Mouse (Mus musculus): ENCODE measurements at regions not wholly inside any gene's neighbourhood (a gene's known extent, or its start where the extent isn't known, plus 50 kb on each side); places are given as distances from the start of the nearest gene placed in this dataset.

DNA sequence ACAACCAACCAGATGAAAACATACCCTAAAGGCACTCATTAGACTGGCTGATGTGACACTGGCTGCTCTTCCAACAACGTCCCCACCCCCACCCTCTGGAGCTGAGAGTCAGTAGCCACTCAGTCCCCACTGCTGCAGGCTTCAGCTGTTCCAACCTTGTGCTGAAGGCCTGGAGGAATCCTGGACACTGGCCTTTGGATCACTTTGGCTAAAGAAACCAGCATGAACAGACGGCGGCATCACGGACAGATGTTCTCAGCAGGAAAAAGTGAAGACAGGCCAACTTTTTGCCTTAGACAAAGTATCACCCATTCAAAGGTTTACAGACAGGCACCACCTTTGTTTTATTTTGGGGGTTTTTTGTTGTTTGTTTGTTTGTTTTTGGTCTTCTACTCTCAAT is 125.8 kb upstream of the Mgat5 start:
- no peak for ATAC-seq (ENCODE audit: insufficient number of reproducible peaks, insufficient read depth, low FRiP score, low TSS enrichment, low read depth)
- H3K27ac ChIP-seq: no peak overlapping the region
- no peak overlapping the region for H3K4me3 ChIP-seq (replicated peaks)
- H3K9me3 ChIP-seq: 0 out of 2 replicates have a peak, but pooled peaks cover 6% of the 10 kb centered on the region
- 64% methylated on average over 4 of the region's 4 CpGs for WGBS
- H3K4me1 ChIP-seq (replicated peaks): no peaks in the 10 kb centered on the region
- H3K4me2 ChIP-seq: no peak overlapping the region
- H3K9ac ChIP-seq (replicated peaks): no peak overlapping the region
- no peaks in the 10 kb centered on the region for H3K27me3 ChIP-seq
- H3K36me3 ChIP-seq: no peaks in the 10 kb centered on the region

DNA sequence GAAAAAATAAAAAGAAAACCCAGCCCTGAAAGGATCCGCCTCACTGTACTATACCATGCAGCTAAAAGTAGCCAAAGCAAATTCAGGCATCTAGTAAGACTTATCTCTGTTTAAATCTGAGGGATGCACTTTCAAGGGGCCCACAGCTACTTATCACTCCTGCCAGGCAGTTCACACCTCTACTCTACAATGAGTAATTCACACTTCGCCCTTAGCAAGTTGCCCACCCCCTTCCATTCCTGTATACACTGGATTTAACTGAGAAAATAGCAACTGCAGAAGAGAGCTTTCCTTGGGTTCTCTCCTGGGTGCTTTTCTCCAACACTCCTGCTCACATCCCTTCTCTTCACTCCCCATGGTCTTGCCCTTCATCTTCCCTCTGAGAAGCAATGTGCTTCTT is 142.4 kb upstream of the Mgat5 start:
- H3K27ac ChIP-seq: no peak overlapping the region
- 73% methylated on average over 2 of the region's 2 CpGs for WGBS
- no peak overlapping the region for H3K4me2 ChIP-seq
- no peaks in the 10 kb centered on the region for H3K9me3 ChIP-seq
- H3K27me3 ChIP-seq: no peaks in the 10 kb centered on the region
- no peak overlapping the region for H3K4me3 ChIP-seq (replicated peaks)
- ATAC-seq (ENCODE audit: insufficient number of reproducible peaks, insufficient read depth, low FRiP score, low TSS enrichment, low read depth): no peak
- no peaks in the 10 kb centered on the region for H3K36me3 ChIP-seq
- H3K9ac ChIP-seq (replicated peaks): no peak overlapping the region
- no peaks in the 10 kb centered on the region for H3K4me1 ChIP-seq (replicated peaks)

DNA sequence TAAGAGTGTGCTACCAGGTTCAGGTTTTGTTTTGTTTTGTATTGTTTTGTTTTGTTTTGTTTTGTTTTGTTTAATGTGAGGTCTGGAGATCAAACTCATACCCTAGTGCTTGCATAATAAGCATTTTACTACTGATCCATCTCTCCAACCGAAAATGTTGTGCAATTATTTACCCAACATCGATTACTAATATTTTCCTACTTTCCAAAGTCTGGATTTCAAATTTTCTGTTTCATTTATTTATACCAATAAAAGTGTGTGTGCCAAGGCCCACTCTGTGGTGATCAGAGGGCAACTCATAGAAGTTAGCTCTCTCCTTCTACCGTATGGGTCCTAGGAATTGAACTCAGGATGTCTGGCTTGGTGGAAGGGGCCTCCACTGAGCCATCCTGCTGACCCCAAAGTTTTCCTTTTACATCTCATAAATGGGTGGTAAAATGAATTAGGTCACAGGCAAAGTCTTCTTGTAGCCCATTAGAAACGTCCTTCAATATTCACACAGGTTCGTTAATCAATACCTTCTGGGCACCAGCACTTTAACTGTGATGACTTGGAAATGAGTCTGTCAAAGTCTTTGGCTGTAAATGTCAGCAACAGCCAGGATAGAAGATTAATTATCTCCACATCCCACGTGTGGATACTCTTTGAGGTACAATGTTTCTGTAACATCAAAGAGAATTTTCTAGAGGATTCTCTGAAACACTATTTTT is 158.9 kb upstream of the Mgat5 start:
- Histone ChIP-seq H3K36me3 (no peaks in the 10 kb centered on the region), H3K9ac (replicated peaks) (no peak overlapping the region), H3K27me3 (no peaks in the 10 kb centered on the region), H3K9me3 (no peaks in the 10 kb centered on the region), H3K27ac (no peak overlapping the region), H3K4me1 (replicated peaks) (no peaks in the 10 kb centered on the region), H3K4me3 (replicated peaks) (no peak overlapping the region), H3K4me2 (no peak overlapping the region)
- no peak for ATAC-seq (ENCODE audit: insufficient number of reproducible peaks, insufficient read depth, low FRiP score, low TSS enrichment, low read depth)
- 53% methylated on average over 6 of the region's 6 CpGs for WGBS

DNA sequence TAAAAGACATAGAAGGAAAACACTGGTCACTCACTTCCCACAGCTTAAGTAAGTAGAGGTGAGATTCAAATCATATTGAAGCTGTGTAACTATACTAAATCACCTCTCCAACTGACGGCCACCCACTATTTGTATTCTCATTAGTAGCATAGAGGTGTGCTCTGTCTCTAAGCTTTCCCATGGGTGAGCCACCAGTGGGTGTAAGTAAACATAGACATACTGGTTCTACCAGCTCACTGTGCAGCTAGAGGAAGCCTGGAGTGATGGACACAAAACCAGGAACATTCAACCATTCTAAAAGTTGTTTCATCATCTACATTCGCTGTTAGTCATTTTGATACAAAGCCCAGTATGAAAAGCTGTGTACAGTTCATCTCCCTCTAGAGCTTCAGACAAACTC is 170.1 kb upstream of the Mgat5 start:
- Histone ChIP-seq H3K4me2 (no peak overlapping the region), H3K9me3 (peaks cover 2% of the 10 kb centered on the region; the same call in 1 of the 2 replicates), H3K27me3 (no peaks in the 10 kb centered on the region), H3K27ac (no peak overlapping the region), H3K4me1 (replicated peaks) (peaks cover 6% of the 10 kb centered on the region; the same call in 1 of the 2 replicates), H3K9ac (replicated peaks) (no peak overlapping the region), H3K36me3 (no peaks in the 10 kb centered on the region), H3K4me3 (replicated peaks) (no peak overlapping the region)
- 87% methylated on average over 2 of the region's 2 CpGs for WGBS
- ATAC-seq (ENCODE audit: insufficient number of reproducible peaks, insufficient read depth, low FRiP score, low TSS enrichment, low read depth): no peak

DNA sequence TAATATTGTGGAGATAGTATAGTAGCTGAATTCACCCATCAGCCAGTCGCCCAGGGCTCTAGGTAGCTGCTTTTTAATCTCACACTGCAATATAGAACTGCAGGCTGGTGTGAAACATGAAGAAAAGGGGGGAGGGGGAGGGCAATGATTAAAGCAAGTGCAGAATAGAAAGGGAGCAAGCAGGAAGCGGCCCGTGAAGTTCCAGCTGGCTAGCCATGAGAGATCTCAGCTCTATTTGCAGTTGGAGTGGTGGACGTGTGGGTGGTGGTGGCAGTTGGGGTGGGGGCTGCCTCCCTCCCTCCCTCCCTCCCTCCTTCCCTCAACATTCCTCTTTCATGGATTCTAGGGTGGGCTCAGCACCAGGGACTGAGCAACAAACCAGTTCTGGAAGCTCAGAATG is 173.3 kb upstream of the Mgat5 start:
- no peaks in the 10 kb centered on the region for H3K27me3 ChIP-seq
- H3K36me3 ChIP-seq: no peaks in the 10 kb centered on the region
- ATAC-seq (ENCODE audit: insufficient number of reproducible peaks, insufficient read depth, low FRiP score, low TSS enrichment, low read depth): no peak
- H3K4me2 ChIP-seq: no peak overlapping the region
- no peak overlapping the region for H3K27ac ChIP-seq
- H3K4me3 ChIP-seq (replicated peaks): no peak overlapping the region
- H3K9me3 ChIP-seq: no peaks in the 10 kb centered on the region
- no peak overlapping the region for H3K9ac ChIP-seq (replicated peaks)
- H3K4me1 ChIP-seq (replicated peaks): peaks cover 6% of the 10 kb centered on the region; the same call in 1 of the 2 replicates
- WGBS: 31% methylated on average over 4 of the region's 4 CpGs

DNA sequence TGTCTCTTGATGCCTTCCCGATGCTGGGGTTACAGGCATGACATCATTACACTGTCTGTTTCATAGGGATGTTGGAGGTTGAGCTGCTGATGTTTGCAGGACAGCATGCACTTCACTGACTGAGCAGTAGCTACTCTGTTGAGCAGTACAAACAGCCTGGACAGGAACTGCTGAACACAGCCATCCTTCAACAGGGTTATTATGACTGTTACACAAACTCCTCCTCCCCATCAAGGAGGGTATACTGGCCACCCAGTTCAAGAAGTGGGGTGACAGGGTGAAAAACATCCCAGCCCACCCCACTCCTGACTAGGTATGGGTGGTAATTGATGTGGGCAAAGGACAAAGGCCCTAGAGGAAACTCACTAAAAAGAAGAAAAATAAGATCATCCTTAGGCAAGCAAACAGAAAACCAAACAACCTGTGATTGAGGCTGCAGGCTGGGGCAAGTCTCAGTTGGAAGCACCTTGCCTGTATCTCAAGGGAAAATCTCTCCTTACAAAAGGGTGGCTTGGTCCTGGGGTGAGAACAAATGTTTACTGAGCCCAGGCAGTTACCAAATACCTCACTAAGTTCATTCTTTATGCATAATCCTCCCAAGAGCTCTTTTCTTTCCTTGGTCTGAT is 175.8 kb upstream of the Mgat5 start:
- Histone ChIP-seq H3K9ac (replicated peaks) (no peak overlapping the region), H3K27ac (no peak overlapping the region), H3K4me2 (no peak overlapping the region), H3K4me3 (replicated peaks) (no peak overlapping the region), H3K4me1 (replicated peaks) (peaks cover 6% of the 10 kb centered on the region; the same call in 1 of the 2 replicates), H3K9me3 (no peaks in the 10 kb centered on the region), H3K36me3 (no peaks in the 10 kb centered on the region), H3K27me3 (no peaks in the 10 kb centered on the region)
- WGBS: 66% methylated on average over 1 of the region's 1 CpGs
- ATAC-seq (ENCODE audit: insufficient number of reproducible peaks, insufficient read depth, low FRiP score, low TSS enrichment, low read depth): no peak; the same call in 1 of the 2 replicates

DNA sequence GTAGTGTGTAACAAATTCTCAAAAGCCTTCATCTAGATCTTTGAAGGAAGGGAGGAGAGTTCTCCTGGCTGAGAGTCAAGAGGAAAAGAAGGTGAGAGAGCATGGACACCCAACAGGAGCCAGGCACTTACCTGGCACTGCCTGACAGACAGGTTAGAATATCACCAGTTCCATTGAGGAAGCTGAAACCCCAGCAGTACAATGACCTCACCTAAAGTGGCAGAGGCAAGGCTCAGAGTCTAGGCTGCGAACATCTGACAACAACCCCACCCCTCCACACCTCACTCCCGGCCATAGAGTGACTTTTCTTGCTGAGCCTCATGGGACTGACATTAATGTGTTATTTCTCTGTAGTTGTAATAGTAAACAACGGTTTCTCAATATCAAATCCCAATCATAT is 181.7 kb upstream of the Mgat5 start:
- H3K4me3 ChIP-seq (replicated peaks): no peak overlapping the region
- H3K9ac ChIP-seq (replicated peaks): no peak overlapping the region
- no peaks in the 10 kb centered on the region for H3K36me3 ChIP-seq
- ATAC-seq (ENCODE audit: insufficient number of reproducible peaks, insufficient read depth, low FRiP score, low TSS enrichment, low read depth): no peak
- no peak overlapping the region for H3K4me2 ChIP-seq
- 79% methylated on average over 3 of the region's 3 CpGs for WGBS
- no peaks in the 10 kb centered on the region for H3K9me3 ChIP-seq
- no peaks in the 10 kb centered on the region for H3K27me3 ChIP-seq
- no peaks in the 10 kb centered on the region for H3K4me1 ChIP-seq (replicated peaks)
- H3K27ac ChIP-seq: no peak overlapping the region

DNA sequence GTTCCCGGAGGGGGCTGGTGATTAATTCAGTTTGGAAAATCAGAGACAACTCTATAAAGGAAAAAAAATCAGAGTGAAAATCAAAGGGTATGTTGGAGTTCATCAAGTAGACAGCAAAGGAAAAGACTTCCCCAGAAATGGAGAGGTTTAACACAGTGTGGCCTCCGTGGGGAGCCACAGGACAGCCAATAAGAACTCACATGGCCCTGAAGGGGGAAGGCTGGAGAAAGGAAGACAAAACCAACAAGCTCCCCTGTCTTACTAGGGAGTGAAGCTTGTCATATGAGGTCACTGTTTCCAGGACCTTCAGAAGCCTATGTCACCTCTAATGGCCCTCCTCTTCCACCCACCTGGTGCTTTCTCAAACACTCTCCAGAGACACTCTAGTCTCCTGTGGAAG is 187.1 kb upstream of the Nckap5 start:
- 74% methylated on average over 2 of the region's 2 CpGs for WGBS
- peaks cover 17% of the 10 kb centered on the region for H3K4me1 ChIP-seq (replicated peaks)
- no peak overlapping the region for H3K9ac ChIP-seq (replicated peaks)
- no peak overlapping the region for H3K27ac ChIP-seq
- H3K4me3 ChIP-seq (replicated peaks): no peak overlapping the region
- H3K4me2 ChIP-seq: no peak overlapping the region
- H3K9me3 ChIP-seq: no peaks in the 10 kb centered on the region
- no peaks in the 10 kb centered on the region for H3K36me3 ChIP-seq
- no peak for ATAC-seq (ENCODE audit: insufficient number of reproducible peaks, insufficient read depth, low FRiP score, low TSS enrichment, low read depth)
- H3K27me3 ChIP-seq: no peaks in the 10 kb centered on the region

DNA sequence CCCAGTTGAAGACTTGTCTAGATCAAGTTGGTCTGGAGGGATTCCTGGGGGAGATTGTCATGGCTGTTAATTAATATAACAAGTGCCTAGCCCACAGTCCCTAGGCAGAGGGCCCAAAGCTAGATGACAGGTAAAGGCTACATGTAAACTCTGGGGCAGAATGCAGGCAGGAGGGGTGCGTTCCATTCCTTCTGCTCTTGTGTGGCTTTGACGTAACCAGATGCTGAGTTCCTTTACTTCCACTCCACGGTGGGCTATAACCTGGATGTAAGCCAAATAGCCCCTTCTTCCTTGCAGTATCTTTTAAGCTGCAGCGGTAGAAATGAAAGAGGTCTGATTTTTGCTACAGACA is 185.3 kb upstream of the Nckap5 start:
- no peak overlapping the region for H3K9ac ChIP-seq (replicated peaks)
- H3K9me3 ChIP-seq: no peaks in the 10 kb centered on the region
- WGBS: 38% methylated on average over 4 of the region's 4 CpGs
- H3K27me3 ChIP-seq: no peaks in the 10 kb centered on the region
- no peak for ATAC-seq (ENCODE audit: insufficient number of reproducible peaks, insufficient read depth, low FRiP score, low TSS enrichment, low read depth)
- H3K27ac ChIP-seq: no peak overlapping the region
- no peak overlapping the region for H3K4me2 ChIP-seq
- H3K4me3 ChIP-seq (replicated peaks): no peak overlapping the region
- H3K4me1 ChIP-seq (replicated peaks): peaks cover 17% of the 10 kb centered on the region
- no peaks in the 10 kb centered on the region for H3K36me3 ChIP-seq

DNA sequence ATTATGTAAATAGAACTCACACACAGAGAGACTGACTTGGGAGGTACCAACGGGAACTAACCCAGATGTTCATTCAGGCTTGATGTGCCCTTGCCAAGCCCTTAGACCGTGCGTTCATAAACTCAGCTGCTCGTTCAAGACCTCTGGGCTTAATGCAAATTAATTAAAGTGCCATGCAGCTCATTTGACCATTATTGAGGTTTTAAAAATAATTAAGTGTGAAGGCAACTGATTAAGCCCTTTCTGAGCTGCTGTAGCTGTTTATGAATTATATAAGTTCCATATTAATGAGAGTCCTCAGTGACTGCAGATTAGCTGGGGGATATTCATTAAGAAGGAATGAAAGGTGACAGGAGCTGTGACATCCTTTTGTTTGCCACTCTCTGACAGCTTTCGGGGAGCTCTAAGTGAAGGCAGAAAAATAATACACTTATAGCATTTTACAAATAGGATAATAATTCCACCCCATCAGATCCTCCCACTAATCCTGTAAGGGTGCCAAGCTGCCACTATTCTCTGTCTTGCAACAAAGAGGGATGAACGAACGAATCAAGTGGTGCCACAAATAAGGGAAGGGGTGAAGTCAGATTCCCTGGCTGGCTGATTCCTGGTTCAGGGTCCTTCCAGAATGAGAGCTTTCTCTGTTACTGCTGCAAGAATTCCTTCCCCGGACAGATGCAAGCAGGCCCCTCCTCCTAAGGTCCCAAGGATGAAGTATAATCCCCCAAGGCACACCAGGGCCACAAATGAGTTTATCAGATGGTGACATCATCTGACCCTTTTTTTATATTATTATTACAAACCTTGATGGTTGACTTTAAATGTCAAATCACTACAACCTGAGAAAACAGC is 184.7 kb upstream of the Nckap5 start:
- Histone ChIP-seq H3K4me3 (replicated peaks) (no peak overlapping the region), H3K9me3 (no peaks in the 10 kb centered on the region), H3K4me1 (replicated peaks) (peaks cover 17% of the 10 kb centered on the region), H3K36me3 (no peaks in the 10 kb centered on the region), H3K4me2 (no peak overlapping the region), H3K27me3 (no peaks in the 10 kb centered on the region), H3K9ac (replicated peaks) (no peak overlapping the region), H3K27ac (no peak overlapping the region)
- WGBS: 39% methylated on average over 8 of the region's 8 CpGs
- no peak for ATAC-seq (ENCODE audit: insufficient number of reproducible peaks, insufficient read depth, low FRiP score, low TSS enrichment, low read depth)

DNA sequence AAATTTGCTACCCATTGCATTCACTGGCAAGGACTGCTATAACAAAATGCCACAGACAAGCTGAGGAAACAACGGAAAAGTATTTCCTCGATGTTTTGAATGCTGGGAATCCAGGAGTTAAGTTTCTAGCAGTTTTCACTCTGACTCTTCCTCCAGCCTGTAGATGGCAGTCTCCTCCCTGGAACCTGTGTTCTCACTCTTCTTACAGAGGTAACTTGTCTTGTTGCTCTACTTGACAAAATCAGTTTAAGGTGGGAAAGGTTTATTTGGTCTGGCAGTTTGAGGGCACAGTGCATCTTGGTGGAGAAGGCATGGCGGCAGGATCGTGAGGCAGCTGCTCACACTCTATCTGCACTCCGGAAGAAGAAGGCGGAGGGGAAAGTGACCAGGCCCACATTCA is 181.3 kb upstream of the Nckap5 start:
- no peaks in the 10 kb centered on the region for H3K27me3 ChIP-seq
- no peak overlapping the region for H3K4me3 ChIP-seq (replicated peaks)
- peaks cover 17% of the 10 kb centered on the region for H3K4me1 ChIP-seq (replicated peaks)
- no peak overlapping the region for H3K4me2 ChIP-seq
- H3K36me3 ChIP-seq: no peaks in the 10 kb centered on the region
- H3K27ac ChIP-seq: no peak overlapping the region
- WGBS: 74% methylated on average over 6 of the region's 6 CpGs
- no peak overlapping the region for H3K9ac ChIP-seq (replicated peaks)
- ATAC-seq (ENCODE audit: insufficient number of reproducible peaks, insufficient read depth, low FRiP score, low TSS enrichment, low read depth): no peak
- no peaks in the 10 kb centered on the region for H3K9me3 ChIP-seq

Measured in limb, embryonic 12.5 days (tissue).